Mouse (Mus musculus): ENCODE measurements around the gene Tpst2.
A peak's percentile ranks its signal among the peaks of the same experiment; 100 is the strongest.

Gene Tpst2

GRCm38 (mm10) chr5:112329805-112330564 lies 53.5 kb downstream of the Tpst2 start:
- DNase-seq (ENCODE audit: low spot score in 2 of 2), result no peak

- DNase-seq (ENCODE audit: low spot score in 2 of 2), result peak; percentile 50 to 80
These were observed 59.0 kb downstream of the Tpst2 start for GRCm38 (mm10) chr5:112335473-112335872.

GRCm38 (mm10) chr5:112337004-112337403 lies 60.5 kb downstream of the Tpst2 start:
- DNase-seq (ENCODE audit: low spot score in 2 of 2), result no peak

- DNase-seq (ENCODE audit: low spot score in 2 of 2), result no peak
These were observed 62.7 kb downstream of the Tpst2 start for GRCm38 (mm10) chr5:112339215-112339614.

GRCm38 (mm10) chr5:112342463-112343204 lies 66.1 kb downstream of the Tpst2 start, which contains the start of the genes Srrd and Hps4:
Gene Srrd (minus strand): TSS chr5:112343040.
Gene Hps4 (plus strand): TSS chr5:112343083.
- peak; percentile 82 to 93 for DNase-seq (ENCODE audit: low spot score in 2 of 2)

GRCm38 (mm10) chr5:112343205-112343595 lies 66.7 kb downstream of the Tpst2 start:
- no peak for DNase-seq (ENCODE audit: low spot score in 2 of 2)

- DNase-seq (ENCODE audit: low spot score in 2 of 2), result no peak
These were observed 67.8 kb downstream of the Tpst2 start for GRCm38 (mm10) chr5:112344092-112344960.

GRCm38 (mm10) chr5:112346211-112346965 lies 69.9 kb downstream of the Tpst2 start:
- DNase-seq (ENCODE audit: low spot score in 2 of 2), result no peak

- no peak for DNase-seq (ENCODE audit: low spot score in 2 of 2)
These were observed 72.7 kb downstream of the Tpst2 start for GRCm38 (mm10) chr5:112349169-112349568.

GRCm38 (mm10) chr5:112355493-112355892 lies 79.0 kb downstream of the Tpst2 start:
- DNase-seq (ENCODE audit: low spot score in 2 of 2), result no peak

- no peak for DNase-seq (ENCODE audit: low spot score in 2 of 2)
These were observed 79.4 kb downstream of the Tpst2 start, which contains the start of gene Gm6583 for GRCm38 (mm10) chr5:112355910-112356309. Gene Gm6583 (minus strand): TSS chr5:112356033.

GRCm38 (mm10) chr5:112356322-112356721 lies 79.8 kb downstream of the Tpst2 start:
- no peak for DNase-seq (ENCODE audit: low spot score in 2 of 2)

- DNase-seq (ENCODE audit: low spot score in 2 of 2), result no peak
These were observed 83.0 kb downstream of the Tpst2 start for GRCm38 (mm10) chr5:112359520-112359919.

GRCm38 (mm10) chr5:112360077-112360476 lies 83.6 kb downstream of the Tpst2 start:
- DNase-seq (ENCODE audit: low spot score in 2 of 2), result no peak

GRCm38 (mm10) chr5:112364184-112364797 lies 87.8 kb downstream of the Tpst2 start:
- no peak for DNase-seq (ENCODE audit: low spot score in 2 of 2)

Measured in spleen, postnatal 4 days (tissue).